Mouse (Mus musculus) heart, postnatal 25 days (tissue): Measurements from ENCODE around the gene Lsm10. TPM values are rescaled to one million over a fixed set of nuclear protein-coding genes. Genes with fewer than 3 reads are reported as not detected.
A peak's percentile ranks its signal among the peaks of the same experiment; 100 is the strongest.

Experiments
- DNase-seq: peaks from one replicate; pipeline ENCODE4 v3.0.0; 2022; ENCODE audit warnings: low spot score
- intact Hi-C: fragments of 180-260 bp; cut with DNase I; formaldehyde crosslinking; loops from one replicate; pipeline ENCODE4 v1.15.1; 2025
- total RNA-seq, 2 experiments: library from RNA; stranded (reverse); gene quantifications; 2 replicates each; pipeline ENCODE4 v1.2.3; 2021

Lsm10 gene
- total RNA-seq, result 10 to 100 TPM; 10.7 to 12.1 TPM

DNA sequence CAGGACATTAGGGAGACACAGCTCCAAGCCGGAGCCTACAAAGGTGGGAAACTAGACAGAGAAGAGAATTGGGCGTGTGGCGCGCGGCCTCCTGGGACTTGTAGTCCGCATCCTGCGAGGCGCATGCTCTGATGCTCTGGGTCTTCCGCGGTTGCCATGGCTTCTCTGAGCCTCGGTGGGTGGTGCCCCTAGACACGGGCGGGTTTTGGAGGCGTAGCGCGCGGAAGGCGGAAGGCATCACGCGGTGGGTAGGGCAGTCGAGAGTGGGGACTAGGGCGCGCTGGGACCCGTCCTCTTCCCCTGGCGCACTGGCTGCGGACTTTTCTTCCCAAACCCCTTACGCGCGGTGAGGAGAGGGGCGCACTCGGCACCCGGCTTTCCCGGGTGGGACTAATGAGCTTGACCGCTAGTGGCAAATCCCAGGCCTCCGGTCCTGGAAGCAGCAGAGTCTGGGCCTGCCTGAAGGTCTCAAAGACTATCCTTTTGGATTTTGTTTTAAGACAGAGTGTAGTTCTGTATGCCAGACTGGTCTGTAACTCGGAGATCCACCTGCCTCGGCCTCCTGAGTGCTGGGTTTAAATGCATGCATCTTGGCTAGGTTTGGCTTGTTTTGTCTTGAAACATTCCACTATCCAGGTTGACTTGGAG lies at the start of gene Lsm10:
TSS of gene Lsm10 (plus strand) at position 160 of the 648 bp plus-strand sequence.
- intact Hi-C loops, result loop anchor here (5.0 kb wide), 1 partner anchor 166 kb away; the partner anchor contains the start of gene Trappc3

DNA sequence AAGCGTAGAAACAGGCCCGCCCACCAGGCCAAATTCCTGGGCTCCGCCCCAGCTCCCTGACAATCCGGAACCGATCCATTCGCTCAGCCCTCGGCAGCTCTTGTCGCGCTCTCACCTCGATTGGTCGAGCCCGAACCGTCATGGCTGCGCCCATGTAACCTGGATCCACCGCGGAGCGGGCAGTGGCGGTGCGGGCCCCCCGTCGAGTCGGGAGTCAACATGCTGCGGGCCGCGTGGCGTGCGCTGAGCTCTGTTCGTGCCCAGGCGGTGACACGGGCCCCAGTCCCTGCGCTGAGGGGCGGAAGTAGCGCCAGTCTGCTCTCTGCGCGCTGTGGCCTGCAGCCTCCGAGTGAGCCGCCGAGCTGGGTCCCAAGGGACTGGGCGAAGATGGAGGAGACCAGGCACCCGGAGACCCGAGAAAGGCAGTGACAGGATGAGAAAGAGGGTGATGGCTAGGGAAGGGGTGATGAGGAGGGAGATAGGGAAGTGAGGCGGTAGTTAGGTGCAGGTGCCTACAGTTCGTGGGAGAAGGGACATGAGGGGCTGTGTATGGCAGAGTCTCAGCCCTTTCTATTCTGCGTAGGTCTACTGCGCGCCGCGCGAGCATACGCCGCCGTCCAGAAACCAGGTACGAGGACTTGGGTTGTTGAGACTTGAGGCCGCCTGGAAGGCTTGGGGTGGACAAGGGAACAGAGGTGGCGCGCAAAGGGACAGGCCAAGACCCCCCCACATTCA lies 49.4 kb upstream of the Lsm10 start, which contains the start of gene Mrps15:
TSS of gene Mrps15 (plus strand) at position 75 of the 735 bp plus-strand sequence.
- intact Hi-C loops, result no loop called here
- peak; percentile 74 for DNase-seq

More for the DNA sequence above, at the start of gene Lsm10:
- peak; percentile 92 for DNase-seq

DNA sequence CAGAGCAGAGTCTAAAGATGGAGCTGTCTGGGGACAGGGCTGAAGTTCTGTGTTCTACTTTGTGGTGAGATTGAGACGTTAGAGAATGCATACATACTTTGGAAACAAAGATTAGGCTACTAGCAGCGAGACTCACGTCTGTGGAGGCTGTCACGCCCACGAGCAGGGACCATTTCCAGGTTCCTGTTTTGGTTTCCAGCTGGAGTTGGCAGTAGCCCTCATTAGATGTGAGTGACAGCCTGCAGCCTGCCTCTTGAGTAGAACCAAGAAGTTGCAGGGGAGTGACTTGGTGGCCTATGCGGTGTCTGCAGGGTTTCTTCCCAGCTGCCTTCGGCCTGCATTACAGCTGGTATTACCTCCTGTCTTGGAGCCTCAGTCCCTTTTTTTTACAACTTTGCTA lies 44.8 kb upstream of the Lsm10 start:
- intact Hi-C loops, result no loop called here
- no peak for DNase-seq

DNA sequence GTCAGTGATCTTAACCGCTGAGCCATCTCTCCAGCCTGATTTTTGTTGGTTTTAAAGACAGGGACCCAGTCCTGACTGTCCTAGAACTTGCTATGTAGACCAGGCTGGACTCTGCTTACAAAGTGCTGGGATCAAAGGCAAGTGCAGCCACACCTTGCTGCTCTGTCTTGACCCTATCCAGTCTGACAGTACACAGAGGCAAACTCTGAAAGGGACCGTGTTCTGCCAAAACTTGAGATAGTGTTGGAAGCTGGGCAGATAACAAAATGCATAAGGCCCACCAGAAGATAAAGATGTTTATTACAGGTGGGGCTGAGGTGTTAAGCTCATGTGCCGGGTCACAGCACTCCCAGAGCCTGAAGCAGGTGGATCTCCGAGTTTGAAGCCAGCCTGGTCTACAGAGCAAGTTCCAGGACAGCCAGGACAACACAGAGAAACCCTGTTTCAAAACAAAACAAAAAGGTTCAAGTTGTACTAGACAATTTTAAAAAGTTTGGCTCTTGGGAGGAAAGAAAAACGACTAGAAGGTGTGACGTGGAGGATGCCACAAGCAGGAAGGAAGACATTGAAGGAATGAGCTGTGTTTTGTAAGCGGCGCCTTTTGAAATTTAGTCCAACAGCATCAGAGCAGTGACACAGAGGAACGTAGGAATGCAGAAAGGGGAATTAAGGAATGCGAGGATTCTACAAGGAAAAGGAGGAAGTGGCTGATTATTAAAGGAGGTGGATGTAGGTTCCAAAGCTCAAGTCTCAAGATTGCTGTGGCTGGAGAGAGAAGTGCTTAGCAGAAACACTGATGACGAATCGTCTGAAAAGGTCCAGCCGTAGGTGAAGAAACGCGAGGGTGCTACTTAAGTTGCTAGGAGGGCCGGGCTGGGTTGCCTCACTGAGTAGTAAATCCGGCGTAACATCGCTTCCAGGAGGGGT lies 39.0 kb upstream of the Lsm10 start:
- no peak for DNase-seq
- intact Hi-C loops, result no loop called here

DNA sequence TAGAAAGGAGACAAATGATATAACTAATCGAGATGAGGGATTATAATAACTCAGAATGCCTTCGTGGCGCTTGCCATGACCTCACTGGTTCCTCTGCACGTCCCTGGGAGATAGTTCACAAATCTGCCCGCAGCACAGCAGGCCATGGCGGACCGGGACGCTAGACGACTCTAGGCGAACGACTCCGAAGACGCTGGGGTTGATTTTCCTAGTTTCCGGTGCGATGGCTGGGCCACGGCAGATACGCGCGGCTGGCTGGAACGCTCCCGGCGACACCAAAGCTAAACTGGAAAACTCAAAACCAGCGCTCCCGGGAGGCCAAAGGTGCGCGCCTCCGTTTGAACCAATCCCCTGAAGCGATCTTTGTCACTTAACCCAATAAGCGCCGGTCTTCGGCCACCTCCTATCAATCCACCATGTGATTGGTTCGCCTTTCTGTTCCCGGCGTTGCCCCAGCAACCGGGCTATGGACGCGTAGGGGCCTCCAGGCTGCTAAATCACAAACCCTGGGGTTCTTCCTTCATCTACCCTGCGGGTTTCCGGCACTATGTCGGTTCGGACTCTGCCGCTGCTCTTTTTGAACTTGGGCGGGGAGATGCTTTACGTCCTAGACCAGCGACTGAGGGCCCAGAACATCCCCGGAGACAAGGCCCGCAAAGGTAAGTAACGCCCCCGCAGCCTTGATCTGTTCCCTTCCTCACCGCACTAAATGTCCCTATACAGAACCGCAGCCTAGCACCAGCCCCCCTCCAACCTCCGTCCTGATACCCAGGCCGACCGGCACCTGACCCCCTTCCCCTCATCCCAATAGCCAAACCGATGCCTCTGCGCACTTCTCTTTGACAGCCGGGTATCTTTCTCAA lies 38.1 kb upstream of the Lsm10 start, which contains the start of gene Oscp1:
TSS of gene Oscp1 (plus strand) at position 432 of the 863 bp plus-strand sequence.
- peak; percentile 84 for DNase-seq
- intact Hi-C loops, result no loop called here

DNA sequence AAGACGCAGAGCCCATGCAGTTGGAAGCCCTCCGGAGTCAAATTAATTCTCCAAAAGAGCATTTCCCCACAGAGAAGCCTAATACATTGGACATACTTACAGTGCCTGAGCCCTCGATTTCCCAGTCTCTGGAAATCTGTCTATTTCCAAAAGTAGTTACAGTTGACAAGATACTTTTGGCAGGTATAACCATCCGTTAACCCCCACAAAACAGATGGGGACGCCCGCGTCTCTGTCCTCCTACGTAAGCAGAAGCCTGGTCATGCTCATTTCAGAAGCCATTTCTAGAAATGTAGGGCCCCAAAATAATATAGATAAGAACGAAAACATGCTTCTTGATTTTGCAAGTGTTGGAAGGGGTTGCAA lies 37.4 kb upstream of the Lsm10 start:
- intact Hi-C loops, result no loop called here
- no peak for DNase-seq

DNA sequence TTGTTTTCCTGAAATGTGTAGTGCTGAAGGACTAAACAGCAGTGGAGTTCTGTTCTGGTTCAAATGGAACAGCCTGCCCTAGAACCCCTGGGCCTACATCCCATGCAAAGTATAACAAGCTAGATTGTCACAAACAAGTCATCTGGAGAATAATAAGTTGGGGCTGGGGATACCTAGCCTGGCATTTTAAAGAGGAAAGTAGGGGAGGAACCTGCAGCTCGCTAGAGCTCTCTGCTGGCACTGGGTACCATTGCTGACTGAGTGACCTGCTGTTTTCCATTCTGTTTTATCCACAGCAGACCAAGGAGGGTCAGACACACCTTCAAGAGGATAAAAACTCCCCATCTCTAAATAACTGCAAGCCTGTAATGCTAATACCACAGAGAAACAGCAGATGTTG lies 33.6 kb upstream of the Lsm10 start:
- intact Hi-C loops, result no loop called here
- DNase-seq, result no peak

DNA sequence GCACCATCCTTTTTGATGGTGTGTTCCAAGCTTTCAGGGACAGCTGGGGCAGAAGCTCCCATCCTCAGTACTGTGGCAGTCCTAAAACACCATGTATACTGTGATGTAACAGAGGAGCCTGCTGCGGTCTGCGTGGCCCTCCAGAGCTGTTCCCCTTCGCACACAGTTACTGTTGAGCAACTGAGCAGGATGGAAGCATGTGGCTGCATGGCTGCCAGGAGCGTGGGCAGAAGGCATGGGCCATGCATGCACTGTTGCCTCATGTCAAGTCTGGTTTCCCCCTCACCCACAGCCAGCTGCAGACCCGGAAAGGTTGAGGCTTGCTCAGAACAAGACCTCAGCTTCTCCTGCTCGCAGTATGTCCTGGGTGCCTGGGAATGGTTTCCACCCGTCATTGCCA lies 31.2 kb upstream of the Lsm10 start:
- intact Hi-C loops, result no loop called here
- no peak for DNase-seq

DNA sequence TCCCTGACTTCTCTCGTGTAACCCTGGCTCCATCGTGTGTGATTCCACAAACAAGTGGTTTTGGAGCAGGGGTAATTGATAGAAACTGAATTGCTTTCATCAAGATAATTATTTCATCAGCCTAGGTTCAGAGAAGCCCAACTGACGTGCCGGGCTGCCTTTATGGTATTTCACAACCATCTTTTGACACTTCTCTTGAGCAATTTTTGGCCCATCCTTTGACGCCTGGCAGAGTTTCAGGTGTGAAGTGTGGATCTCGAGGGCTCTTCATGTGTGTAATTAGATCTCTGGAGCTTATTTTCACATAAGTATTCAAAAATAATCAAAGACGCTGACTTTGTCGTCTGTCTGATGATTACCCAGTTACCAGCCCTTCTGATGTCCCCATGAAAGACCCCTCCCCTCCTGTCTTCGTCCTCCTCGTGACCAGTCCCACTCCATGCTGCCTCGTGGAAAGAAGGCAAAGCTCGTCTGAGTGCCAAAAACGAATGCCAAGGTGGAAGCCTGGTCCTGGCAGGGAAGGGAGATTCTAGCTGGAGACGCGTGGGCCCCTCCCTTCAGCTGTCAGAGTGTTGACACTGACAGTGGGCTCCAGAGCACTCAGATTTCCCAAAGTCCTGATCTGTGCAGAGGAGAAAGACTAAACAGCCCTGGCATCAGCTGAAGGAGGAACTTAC lies 28.9 kb upstream of the Lsm10 start:
- DNase-seq, result no peak

DNA sequence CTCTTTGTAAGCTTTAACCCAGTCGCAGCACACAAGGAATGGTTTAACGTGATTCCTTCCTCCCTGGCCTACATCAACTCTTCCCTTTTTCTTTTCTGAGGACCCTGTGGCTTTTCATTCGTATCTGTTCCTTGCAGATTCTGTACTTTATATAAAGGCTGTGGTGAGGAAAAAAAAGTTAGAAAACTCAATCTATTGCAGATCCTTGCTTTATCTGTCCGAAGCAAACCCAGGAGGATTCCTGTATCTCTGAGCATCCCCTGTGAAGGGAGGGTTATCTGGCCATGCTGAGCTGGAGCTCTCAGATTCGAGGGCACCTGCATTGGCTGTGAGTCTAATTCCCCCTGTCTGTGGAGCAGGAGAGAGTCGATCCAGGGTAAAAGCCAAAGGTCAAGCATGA lies 27.6 kb upstream of the Lsm10 start:
- intact Hi-C loops, result no loop called here
- no peak for DNase-seq

More for the DNA sequence above, 28.9 kb upstream of the Lsm10 start:
- intact Hi-C loops, result no loop called here

DNA sequence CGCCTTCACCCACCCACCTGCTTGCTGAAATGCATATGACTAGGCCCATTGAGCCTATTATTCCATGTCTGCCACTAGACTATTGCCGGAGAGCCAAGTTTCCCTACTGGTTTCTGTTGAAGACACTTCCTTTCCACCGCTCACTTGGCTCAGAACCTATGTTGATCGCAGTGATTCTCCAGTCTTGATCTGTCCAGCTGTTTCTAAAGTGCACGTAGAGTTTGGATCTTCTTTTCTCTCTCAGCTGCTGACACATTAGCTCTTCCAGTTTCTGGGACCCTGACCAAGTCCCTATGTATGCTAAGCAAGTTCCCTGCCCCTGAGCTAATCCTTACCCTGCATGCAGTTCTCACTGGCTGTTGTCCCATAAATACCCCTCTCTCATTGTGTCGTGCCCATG lies 18.6 kb upstream of the Lsm10 start:
- no peak for DNase-seq
- intact Hi-C loops, result no loop called here

DNA sequence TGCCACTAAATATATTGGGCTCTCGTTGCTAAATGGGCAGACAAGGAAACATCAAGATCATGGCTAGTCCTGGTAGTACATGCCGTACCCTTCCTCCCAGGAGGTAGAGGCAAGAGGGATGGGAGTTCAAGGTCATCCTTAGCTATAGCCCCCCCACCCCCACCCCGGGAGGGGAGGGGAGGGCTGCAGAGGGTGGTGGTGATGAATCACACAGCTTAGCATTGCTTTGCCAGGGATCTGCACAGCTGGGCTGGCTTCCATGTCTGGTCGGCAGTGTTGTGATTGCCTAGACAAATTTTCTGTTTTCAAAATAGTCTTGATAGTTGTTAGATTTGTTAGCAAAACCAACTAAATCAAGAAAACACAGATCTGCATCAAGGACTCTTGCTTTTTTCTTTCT lies 17.2 kb upstream of the Lsm10 start:
- intact Hi-C loops, result no loop called here
- DNase-seq, result no peak

DNA sequence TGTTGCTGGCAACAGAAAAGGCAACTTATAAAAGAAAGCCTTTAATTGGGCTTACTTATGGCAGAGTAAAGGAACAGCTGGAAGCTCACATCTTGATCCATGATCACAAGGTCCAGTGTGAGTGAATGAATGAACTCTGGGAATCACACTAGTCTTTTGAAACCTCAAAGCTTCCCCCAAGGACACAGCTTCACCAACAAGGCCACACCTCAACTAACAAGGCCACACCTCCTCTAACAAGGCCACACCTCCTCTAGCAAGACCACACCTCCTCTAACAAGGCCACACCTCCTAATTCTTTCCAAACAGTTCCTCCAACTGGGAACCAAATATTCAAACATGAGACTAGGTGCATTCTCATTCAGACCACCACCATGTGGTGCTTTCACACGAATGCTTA lies 14.8 kb upstream of the Lsm10 start:
- DNase-seq, result no peak
- intact Hi-C loops, result no loop called here

DNA sequence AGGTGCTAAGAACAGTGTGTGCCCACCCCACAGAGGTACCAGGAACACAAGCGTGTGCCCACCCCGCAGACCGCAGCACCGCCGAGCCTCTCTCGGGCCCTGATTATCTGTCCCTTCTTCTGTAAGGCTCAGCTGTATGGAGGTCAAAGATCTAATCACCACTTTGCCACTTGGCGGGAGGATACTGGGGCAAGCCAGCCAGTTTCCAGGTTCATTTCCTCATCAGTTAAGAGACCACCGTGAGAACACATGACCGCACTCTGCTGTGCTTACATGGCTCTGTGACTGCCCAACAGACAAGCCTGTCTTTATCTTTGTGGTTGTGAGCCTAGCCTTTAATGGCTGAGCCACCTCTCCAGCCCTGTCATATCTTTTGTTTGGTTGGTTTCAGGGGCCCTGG lies 13.4 kb upstream of the Lsm10 start:
- intact Hi-C loops, result no loop called here
- no peak for DNase-seq

DNA sequence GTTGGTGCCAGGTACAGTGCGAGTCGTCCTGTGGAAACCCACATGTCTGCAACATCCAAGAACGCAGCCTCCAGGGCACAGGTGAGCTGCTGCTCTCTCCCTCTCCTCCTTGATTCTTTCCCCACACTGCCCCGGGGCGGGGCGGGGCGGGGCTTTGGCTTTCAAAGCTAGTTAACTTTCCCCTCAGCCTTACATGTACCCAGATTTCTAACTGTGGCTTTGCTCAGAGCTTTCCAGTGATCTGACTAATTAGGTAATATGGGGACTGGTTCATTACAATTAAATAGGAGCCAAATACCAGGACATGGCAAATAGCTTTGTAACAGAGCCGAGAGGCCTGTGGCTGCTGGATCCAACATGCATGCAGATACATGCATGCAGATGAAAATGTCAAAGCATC lies 12.0 kb upstream of the Lsm10 start:
- intact Hi-C loops, result no loop called here

DNA sequence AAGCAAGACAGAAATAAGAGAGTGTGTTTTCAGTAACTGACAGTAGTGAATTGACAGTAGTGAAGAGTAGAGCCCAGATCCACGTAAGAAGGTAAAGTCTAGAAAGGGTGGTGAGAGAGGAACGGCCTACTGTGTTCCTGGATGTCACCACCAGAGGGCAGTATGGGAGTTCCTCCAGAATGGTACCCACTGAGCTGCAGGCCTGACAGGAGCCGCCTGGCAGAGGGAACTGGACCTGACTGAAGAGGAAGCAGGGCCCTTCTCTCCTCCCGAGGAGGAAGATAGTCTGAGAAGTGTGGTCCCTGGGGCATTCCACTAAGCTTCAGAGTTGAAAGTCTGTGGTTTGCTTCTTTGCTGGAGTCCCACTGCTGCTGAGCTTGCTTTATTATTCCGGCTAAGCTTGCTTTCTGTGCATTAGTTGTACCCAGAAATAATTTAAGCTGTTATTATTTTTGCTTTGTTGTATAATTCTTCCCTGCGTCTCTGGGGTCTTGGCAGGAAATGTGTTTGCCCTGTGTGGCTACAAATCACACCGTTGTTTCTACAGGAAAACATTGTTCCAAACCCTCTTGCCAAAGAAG lies 10.3 kb upstream of the Lsm10 start:
- intact Hi-C loops, result loop anchor here (1.0 to 5.0 kb wide), 3 partner anchors 28 to 226 kb away; partner anchors contain the start of gene Sh3d21

More for the DNA sequence above, 12.0 kb upstream of the Lsm10 start:
- DNase-seq, result no peak

DNA sequence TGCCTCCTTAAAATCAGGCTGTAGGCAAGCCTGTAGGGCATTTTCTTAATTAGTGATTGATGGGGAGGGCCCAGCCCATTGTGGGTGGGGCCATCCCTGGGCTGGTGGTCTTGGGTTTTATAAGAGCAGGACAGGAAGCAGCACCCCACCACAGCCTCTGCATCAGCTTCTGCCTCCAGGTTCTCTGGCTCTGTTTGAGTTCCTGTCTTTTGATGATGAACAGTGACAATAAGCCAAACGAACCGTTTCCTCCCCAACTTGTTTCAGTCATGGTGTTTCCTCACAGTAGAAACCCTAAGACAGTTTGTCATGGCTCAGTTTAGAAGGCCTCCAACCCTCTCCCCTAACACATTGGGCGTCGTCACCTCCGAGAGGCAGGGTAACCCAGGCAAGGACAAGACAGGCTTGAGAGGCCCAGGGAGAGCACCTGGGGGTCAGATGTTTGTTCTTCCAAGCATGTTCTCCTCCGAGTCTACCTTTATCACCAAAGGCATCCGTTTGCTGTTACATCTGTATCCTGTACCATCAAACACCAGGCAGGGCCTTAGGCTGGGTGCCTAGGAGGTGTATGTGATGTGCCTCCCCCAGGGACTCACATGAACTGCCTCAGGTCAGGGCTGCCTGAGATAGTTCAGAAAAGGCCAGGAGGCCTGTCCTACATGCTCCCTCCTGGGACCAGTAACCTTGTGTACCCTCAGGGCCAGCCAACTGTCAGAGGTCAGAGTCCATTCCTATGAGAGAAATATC lies 6.1 kb upstream of the Lsm10 start:
- intact Hi-C loops, result no loop called here
- no peak for DNase-seq

More for the DNA sequence above, 10.3 kb upstream of the Lsm10 start:
- DNase-seq, result peak; percentile 64

DNA sequence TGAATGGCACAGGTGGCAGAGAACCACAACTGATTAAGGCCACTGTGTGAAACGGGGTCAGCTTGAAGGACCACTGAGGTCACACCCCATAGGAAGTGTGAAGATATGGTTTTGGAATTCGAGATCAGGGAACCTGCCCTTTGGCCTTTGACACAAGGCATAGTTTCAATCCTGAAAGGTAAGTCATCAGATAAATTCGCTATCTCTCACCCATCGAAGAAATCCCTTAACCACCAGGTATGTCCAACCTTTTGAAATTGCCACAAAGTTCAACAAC lies 5.6 kb upstream of the Lsm10 start:
- DNase-seq, result no peak
- intact Hi-C loops, result no loop called here
